Mouse (Mus musculus): ENCODE measurements around the gene Adcy10.
A peak's percentile ranks its signal among the peaks of the same experiment; 100 is the strongest.

The Adcy10 gene

GRCm38 (mm10) chr1:165484688-165485233, at the start of gene Adcy10:
TSS of gene Adcy10 (plus strand) at chr1:165485183.
- DNase-seq: no peak

GRCm38 (mm10) chr1:165438289-165439021, 46.5 kb upstream of the Adcy10 start:
- DNase-seq: no peak

GRCm38 (mm10) chr1:165440788-165441187, 44.2 kb upstream of the Adcy10 start:
- DNase-seq: no peak

GRCm38 (mm10) chr1:165441201-165441600, 43.8 kb upstream of the Adcy10 start:
- DNase-seq: no peak

GRCm38 (mm10) chr1:165441719-165442118, 43.3 kb upstream of the Adcy10 start:
- DNase-seq: no peak

GRCm38 (mm10) chr1:165459041-165459502, 25.9 kb upstream of the Adcy10 start:
- DNase-seq: no peak

GRCm38 (mm10) chr1:165459503-165460181, 25.3 kb upstream of the Adcy10 start:
- DNase-seq: peak; percentile 61

- DNase-seq: peak; percentile 100
These were observed 24.6 kb upstream of the Adcy10 start, which contains the start of the genes Dcaf6 and Mpc2 for GRCm38 (mm10) chr1:165460360-165460800. TSS of gene Dcaf6 (minus strand) at chr1:165460475. TSS of gene Mpc2 (plus strand) at chr1:165460637.

- peak; percentile 100 for DNase-seq
These were observed 24.1 kb upstream of the Adcy10 start for GRCm38 (mm10) chr1:165460801-165461377.

GRCm38 (mm10) chr1:165461681-165462080, 23.3 kb upstream of the Adcy10 start:
- DNase-seq: no peak

GRCm38 (mm10) chr1:165462861-165463260, 22.1 kb upstream of the Adcy10 start:
- DNase-seq: no peak

GRCm38 (mm10) chr1:165464574-165464973, 20.4 kb upstream of the Adcy10 start:
- no peak for DNase-seq

GRCm38 (mm10) chr1:165468971-165469370, 16.0 kb upstream of the Adcy10 start:
- no peak for DNase-seq

- DNase-seq: no peak
These were observed 15.3 kb upstream of the Adcy10 start for GRCm38 (mm10) chr1:165469717-165470116.

- no peak for DNase-seq
These were observed 13.5 kb upstream of the Adcy10 start for GRCm38 (mm10) chr1:165471490-165471889.

- DNase-seq: no peak
These were observed 1.1 kb downstream of the Adcy10 start for GRCm38 (mm10) chr1:165486108-165486507.

GRCm38 (mm10) chr1:165489197-165489596, 4.2 kb downstream of the Adcy10 start:
- no peak for DNase-seq

GRCm38 (mm10) chr1:165498856-165499255, 13.9 kb downstream of the Adcy10 start:
- DNase-seq: no peak

- no peak for DNase-seq
These were observed 18.5 kb downstream of the Adcy10 start for GRCm38 (mm10) chr1:165503307-165504024.

GRCm38 (mm10) chr1:165506303-165506702, 21.3 kb downstream of the Adcy10 start:
- DNase-seq: no peak

- DNase-seq: no peak
These were observed 25.2 kb downstream of the Adcy10 start for GRCm38 (mm10) chr1:165510161-165510560.

GRCm38 (mm10) chr1:165520716-165521115, 35.7 kb downstream of the Adcy10 start:
- DNase-seq: no peak

Measured in cerebellum, adult 11 months (tissue).